Mouse (Mus musculus): ENCODE data around the gene Plpp3.

The Plpp3 gene

GRCm38 (mm10) chr4:105186654-105187053 lies 29.5 kb downstream of the Plpp3 start:
- DNase-seq (ENCODE audit: inconsistent age in 2 of 2, low spot score in 1 of 2): no peak

- DNase-seq (ENCODE audit: inconsistent age in 2 of 2, low spot score in 1 of 2): no peak
Observed at GRCm38 (mm10) chr4:105187873-105188272, 30.7 kb downstream of the Plpp3 start.

GRCm38 (mm10) chr4:105188801-105189200 lies 31.7 kb downstream of the Plpp3 start:
- DNase-seq (ENCODE audit: inconsistent age in 2 of 2, low spot score in 1 of 2): peak in 1 of 2 experiments; percentile 42

- DNase-seq (ENCODE audit: inconsistent age in 2 of 2, low spot score in 1 of 2): peak in 1 of 2 experiments; percentile 44
Observed at GRCm38 (mm10) chr4:105190826-105191225, 33.7 kb downstream of the Plpp3 start.

GRCm38 (mm10) chr4:105191550-105191949 lies 34.4 kb downstream of the Plpp3 start:
- DNase-seq (ENCODE audit: inconsistent age in 2 of 2, low spot score in 1 of 2): peak in 1 of 2 experiments; percentile 55

GRCm38 (mm10) chr4:105192665-105193064 lies 35.5 kb downstream of the Plpp3 start:
- DNase-seq (ENCODE audit: inconsistent age in 2 of 2, low spot score in 1 of 2): no peak

GRCm38 (mm10) chr4:105195256-105195655 lies 38.1 kb downstream of the Plpp3 start:
- DNase-seq (ENCODE audit: inconsistent age in 2 of 2, low spot score in 1 of 2): peak in 1 of 2 experiments; percentile 64

- peak in 1 of 2 experiments; percentile 58 for DNase-seq (ENCODE audit: inconsistent age in 2 of 2, low spot score in 1 of 2)
Observed at GRCm38 (mm10) chr4:105196099-105196498, 39.0 kb downstream of the Plpp3 start.

- DNase-seq (ENCODE audit: inconsistent age in 2 of 2, low spot score in 1 of 2): peak in 1 of 2 experiments; percentile 56
Observed at GRCm38 (mm10) chr4:105196993-105197765, 40.0 kb downstream of the Plpp3 start.

- peak in 1 of 2 experiments; percentile 84 for DNase-seq (ENCODE audit: inconsistent age in 2 of 2, low spot score in 1 of 2)
Observed at GRCm38 (mm10) chr4:105198696-105199095, 41.5 kb downstream of the Plpp3 start.

- peak in 1 of 2 experiments; percentile 62 for DNase-seq (ENCODE audit: inconsistent age in 2 of 2, low spot score in 1 of 2)
Observed at GRCm38 (mm10) chr4:105199345-105199744, 42.2 kb downstream of the Plpp3 start.

- DNase-seq (ENCODE audit: inconsistent age in 2 of 2, low spot score in 1 of 2): peak; percentile 55 to 62
Observed at GRCm38 (mm10) chr4:105200624-105201524, 43.7 kb downstream of the Plpp3 start.

GRCm38 (mm10) chr4:105202439-105202838 lies 45.3 kb downstream of the Plpp3 start:
- peak in 1 of 2 experiments; percentile 55 for DNase-seq (ENCODE audit: inconsistent age in 2 of 2, low spot score in 1 of 2)

- peak in 1 of 2 experiments; percentile 52 for DNase-seq (ENCODE audit: inconsistent age in 2 of 2, low spot score in 1 of 2)
Observed at GRCm38 (mm10) chr4:105203303-105203761, 46.2 kb downstream of the Plpp3 start.

GRCm38 (mm10) chr4:105204071-105204470 lies 46.9 kb downstream of the Plpp3 start:
- peak in 1 of 2 experiments; percentile 61 for DNase-seq (ENCODE audit: inconsistent age in 2 of 2, low spot score in 1 of 2)

- peak; percentile 67 to 81 for DNase-seq (ENCODE audit: inconsistent age in 2 of 2, low spot score in 1 of 2)
Observed at GRCm38 (mm10) chr4:105205045-105205851, 48.1 kb downstream of the Plpp3 start.

GRCm38 (mm10) chr4:105206102-105206501 lies 49.0 kb downstream of the Plpp3 start:
- no peak for DNase-seq (ENCODE audit: inconsistent age in 2 of 2, low spot score in 1 of 2)

GRCm38 (mm10) chr4:105206995-105207394 lies 49.8 kb downstream of the Plpp3 start:
- DNase-seq (ENCODE audit: inconsistent age in 2 of 2, low spot score in 1 of 2): no peak

GRCm38 (mm10) chr4:105207641-105208040 lies 50.5 kb downstream of the Plpp3 start:
- DNase-seq (ENCODE audit: inconsistent age in 2 of 2, low spot score in 1 of 2): no peak

GRCm38 (mm10) chr4:105208977-105209376 lies 51.8 kb downstream of the Plpp3 start:
- peak in 1 of 2 experiments; percentile 74 for DNase-seq (ENCODE audit: inconsistent age in 2 of 2, low spot score in 1 of 2)

- DNase-seq (ENCODE audit: inconsistent age in 2 of 2, low spot score in 1 of 2): no peak
Observed at GRCm38 (mm10) chr4:105213314-105213713, 56.2 kb downstream of the Plpp3 start.
